Mouse (Mus musculus): Measurements from ENCODE around the gene Armc2. TPM values are rescaled to one million over a fixed set of nuclear protein-coding genes. Genes with fewer than 3 reads are reported as not detected.

The Armc2 gene
- total and polyA plus RNA-seq, 3 experiments = 0.08 to 0.13 TPM; not detected in 1

DNA sequence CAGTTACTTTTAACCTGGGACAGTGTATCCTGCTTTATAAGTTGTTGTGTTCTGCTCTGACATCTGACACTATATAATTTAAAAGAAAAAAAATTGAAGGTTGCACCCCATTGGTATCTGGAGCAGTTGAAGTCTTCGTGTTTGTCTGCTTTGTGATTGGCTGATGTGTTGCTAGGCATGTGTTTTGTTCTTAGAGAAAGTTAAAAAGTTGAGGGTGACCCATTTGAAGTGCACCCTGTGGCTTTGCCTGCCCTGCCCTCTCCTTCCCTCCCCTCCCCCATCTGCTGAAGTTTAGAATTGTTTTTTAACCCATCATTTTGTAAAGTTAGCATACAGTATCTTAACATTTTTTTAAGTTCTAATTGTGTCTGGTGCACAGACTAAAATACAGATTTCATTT is 137.5 kb downstream of the Armc2 start:
- no peak for DNase-seq (ENCODE audit: low read depth, low spot score)

DNA sequence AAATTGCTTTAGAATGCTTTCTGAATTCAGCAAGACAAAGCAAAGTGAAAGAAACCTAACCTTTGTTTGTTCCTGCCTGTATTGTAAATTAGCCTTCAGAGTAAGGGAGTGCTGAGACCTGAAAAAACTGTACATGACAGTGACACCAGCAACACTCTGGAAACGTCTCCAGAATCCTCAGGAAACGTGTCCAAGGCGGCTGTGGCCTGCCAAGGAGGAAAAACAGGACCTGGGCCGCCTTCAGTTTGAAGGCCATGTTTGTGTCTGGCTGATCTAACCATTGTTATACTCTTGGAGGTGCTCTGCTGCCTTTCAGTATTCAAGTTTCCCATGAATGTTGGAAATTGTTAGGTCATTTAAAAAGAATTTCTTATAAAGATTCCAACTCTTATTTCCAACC is 138.0 kb downstream of the Armc2 start:
- Histone ChIP-seq H3K4me3 (ENCODE audit: control insufficient read depth in 1 of 2, insufficient read depth in 1 of 2, low read depth in 2 of 2, low read length in 2 of 2) (no peak overlapping the region), H3K79me2 (ENCODE audit: control insufficient read depth, insufficient read depth, low read length, poor library complexity) (no peaks in the 10 kb centered on the region), H3K36me3 (ENCODE audit: control insufficient read depth in 1 of 2, insufficient read depth in 2 of 2, low read length in 2 of 2) (no peaks in the 10 kb centered on the region), H3K9ac (ENCODE audit: control insufficient read depth, low read depth, low read length, poor library complexity, severe bottlenecking) (no peak overlapping the region), H3K4me1 (ENCODE audit: control insufficient read depth in 1 of 2, insufficient read depth in 2 of 2, low read length in 2 of 2) (no peaks in the 10 kb centered on the region), H3K27ac (ENCODE audit: control insufficient read depth, low read depth, low read length) (no peak overlapping the region), H3K27me3 (ENCODE audit: control insufficient read depth in 1 of 2, insufficient read depth in 2 of 2, low read length in 2 of 2) (no peaks in the 10 kb centered on the region), H3K9me3 (replicated peaks; ENCODE audit: insufficient read depth, low read length) (no peaks in the 10 kb centered on the region)
- TF ChIP-seq ZC3H11A (IDR thresholded peaks at IDR 0.05; ENCODE audit: low read depth, low read length) (no peak), TAL1 (IDR thresholded peaks at IDR 0.05; ENCODE audit: low read length) (no peak), HCFC1 (IDR thresholded peaks at IDR 0.05; ENCODE audit: low read depth, low read length) (no peak), BHLHE40 (IDR thresholded peaks at IDR 0.05; ENCODE audit: borderline replicate concordance, low read depth, low read length) (no peak), USF1 (IDR thresholded peaks at IDR 0.05; ENCODE audit: low read depth, low read length) (no peak), KAT2A (conservative IDR thresholded peaks at IDR 0.05; ENCODE audit: low read depth, low read length) (no peak)
- DNase-seq (ENCODE audit: low read depth, low spot score) = no peak

More for the DNA sequence above, 137.5 kb downstream of the Armc2 start:
- Histone ChIP-seq H3K27ac (ENCODE audit: control insufficient read depth, low read depth, low read length) (no peak overlapping the region), H3K79me2 (ENCODE audit: control insufficient read depth, insufficient read depth, low read length, poor library complexity) (no peaks in the 10 kb centered on the region), H3K36me3 (ENCODE audit: control insufficient read depth in 1 of 2, insufficient read depth in 2 of 2, low read length in 2 of 2) (no peaks in the 10 kb centered on the region), H3K4me3 (ENCODE audit: control insufficient read depth in 1 of 2, insufficient read depth in 1 of 2, low read depth in 2 of 2, low read length in 2 of 2) (no peak overlapping the region), H3K27me3 (ENCODE audit: control insufficient read depth in 1 of 2, insufficient read depth in 2 of 2, low read length in 2 of 2) (no peaks in the 10 kb centered on the region), H3K9ac (ENCODE audit: control insufficient read depth, low read depth, low read length, poor library complexity, severe bottlenecking) (no peak overlapping the region), H3K9me3 (replicated peaks; ENCODE audit: insufficient read depth, low read length) (no peaks in the 10 kb centered on the region), H3K4me1 (ENCODE audit: control insufficient read depth in 1 of 2, insufficient read depth in 2 of 2, low read length in 2 of 2) (no peaks in the 10 kb centered on the region)
- TF ChIP-seq TCF12 (IDR thresholded peaks at IDR 0.05; ENCODE audit: low read depth, low read length) (no peak), SMC3 (IDR thresholded peaks at IDR 0.05; ENCODE audit: low read depth, low read length) (no peak)

DNA sequence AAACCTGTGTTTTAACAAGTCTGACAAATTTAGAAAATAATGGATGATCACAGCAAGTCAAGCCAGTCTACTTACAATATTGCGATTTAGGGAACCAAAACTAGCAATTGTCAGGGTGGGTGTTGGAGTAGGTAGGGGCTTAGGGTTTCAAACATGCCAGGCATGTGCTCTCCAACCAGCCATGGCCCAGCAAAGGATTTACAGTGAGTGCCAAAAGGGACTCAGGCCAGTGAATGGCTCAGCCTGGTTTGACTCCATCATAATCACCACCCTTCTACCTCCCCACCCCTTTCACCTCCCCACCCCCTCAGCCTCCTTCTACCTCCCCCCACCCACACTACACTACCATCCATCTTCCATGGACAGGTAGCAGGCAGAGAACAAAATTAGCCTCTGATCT is 138.6 kb downstream of the Armc2 start:
- Histone ChIP-seq H3K36me3 (ENCODE audit: control insufficient read depth in 1 of 2, insufficient read depth in 2 of 2, low read length in 2 of 2) (no peaks in the 10 kb centered on the region), H3K27ac (ENCODE audit: control insufficient read depth, low read depth, low read length) (no peak overlapping the region), H3K9me3 (replicated peaks; ENCODE audit: insufficient read depth, low read length) (no peaks in the 10 kb centered on the region), H3K4me1 (ENCODE audit: control insufficient read depth in 1 of 2, insufficient read depth in 2 of 2, low read length in 2 of 2) (no peaks in the 10 kb centered on the region), H3K4me3 (ENCODE audit: control insufficient read depth in 1 of 2, insufficient read depth in 1 of 2, low read depth in 2 of 2, low read length in 2 of 2) (no peak overlapping the region), H3K9ac (ENCODE audit: control insufficient read depth, low read depth, low read length, poor library complexity, severe bottlenecking) (no peak overlapping the region), H3K79me2 (ENCODE audit: control insufficient read depth, insufficient read depth, low read length, poor library complexity) (no peaks in the 10 kb centered on the region), H3K27me3 (ENCODE audit: control insufficient read depth in 1 of 2, insufficient read depth in 2 of 2, low read length in 2 of 2) (no peaks in the 10 kb centered on the region)
- TF ChIP-seq USF1 (IDR thresholded peaks at IDR 0.05; ENCODE audit: low read depth, low read length) (no peak), MXI1 (IDR thresholded peaks at IDR 0.05; ENCODE audit: low read depth, low read length) (no peak), NELFE (IDR thresholded peaks at IDR 0.05; ENCODE audit: low read depth, low read length) (no peak), TCF12 (IDR thresholded peaks at IDR 0.05; ENCODE audit: low read depth, low read length) (no peak), ZC3H11A (IDR thresholded peaks at IDR 0.05; ENCODE audit: low read depth, low read length) (no peak), E2F4 (IDR thresholded peaks at IDR 0.05; ENCODE audit: borderline replicate concordance, low read depth, low read length) (no peak), TBP (IDR thresholded peaks at IDR 0.05; ENCODE audit: low read depth, low read length) (no peak), ZKSCAN1 (IDR thresholded peaks at IDR 0.05; ENCODE audit: low read depth, low read length) (no peak), MYC (IDR thresholded peaks at IDR 0.05; ENCODE audit: low read depth, low read length) (no peak), ELF1 (IDR thresholded peaks at IDR 0.05; ENCODE audit: low read depth, low read length) (no peak), SMC3 (IDR thresholded peaks at IDR 0.05; ENCODE audit: low read depth, low read length) (no peak)
- DNase-seq (ENCODE audit: low read depth, low spot score) = no peak

Data from MEL (cell line).